Mouse (Mus musculus) kidney, embryonic 15.5 days (tissue): ENCODE results near the gene Rprml. TPM values are rescaled to one million over a fixed set of nuclear protein-coding genes. Genes with fewer than 3 reads are reported as not detected.
A peak's percentile ranks its signal among the peaks of the same experiment; 100 is the strongest.

Experiments
- ATAC-seq: fragments of 200-750 bp; cut with Nextera tagmentation; replicated peaks from 2 replicates; pipeline ENCODE4 v1.8.0; 2017; ENCODE audit warnings: moderate TSS enrichment; ENCODE audit not compliant: low FRiP score
- H3K27ac ChIP-seq: fragments of 300-500 bp; sonication (generic); 2 replicates; pipeline ENCODE4 v1.5.1; 2015; ENCODE audit warnings: mild to moderate bottlenecking, inconsistent platforms
- H3K27me3 ChIP-seq: fragments of 300-500 bp; sonication (generic); 2 replicates; pipeline ENCODE4 v1.6.1; 2015; ENCODE audit warnings: inconsistent platforms
- H3K36me3 ChIP-seq: fragments of 300-500 bp; sonication (generic); 2 replicates; pipeline ENCODE4 v1.6.1; 2015; ENCODE audit warnings: inconsistent platforms
- H3K4me1 ChIP-seq: fragments of 300-500 bp; sonication (generic); 2 replicates; pipeline ENCODE4 v1.6.1; 2015; ENCODE audit warnings: inconsistent platforms
- H3K4me2 ChIP-seq: fragments of 300-500 bp; sonication (generic); 2 replicates; pipeline ENCODE4 v1.6.1; 2015; ENCODE audit warnings: moderate library complexity, mild to moderate bottlenecking, inconsistent platforms
- H3K4me3 ChIP-seq: fragments of 300-500 bp; sonication (generic); replicated peaks from 2 replicates; pipeline ENCODE4 v1.5.1; 2015; ENCODE audit warnings: mild to moderate bottlenecking, inconsistent platforms
- H3K9ac ChIP-seq: fragments of 300-500 bp; sonication (generic); 2 replicates; pipeline ENCODE4 v1.6.1; 2015; ENCODE audit warnings: mild to moderate bottlenecking, inconsistent platforms
- H3K9me3 ChIP-seq: fragments of 300-500 bp; sonication (generic); replicated peaks from 2 replicates; pipeline ENCODE4 v1.6.1; 2016; ENCODE audit warnings: inconsistent platforms
- WGBS: fragments of 180-500 bp; shearing (Covaris S2); methylation state at CpG from one replicate; pipeline ENCODE4 v1.1.7; 2015; ENCODE audit warnings: mixed read lengths; 5-methylcytosine and 5-hydroxymethylcytosine counted together
- polyA plus RNA-seq: library from polyadenylated mRNA; unstranded; fragments of >200 nt; fragmentation: Nextera tagmentation; extraction: Ambion mirVana; gene quantifications from 2 replicates; pipeline ENCODE4 v1.2.1, GENCODE M21; 2015

Gene Rprml
- not detected in 2 replicates for polyA plus RNA-seq

GRCm38 (mm10) chr11:103649301-103649982 is at the start of gene Rprml:
TSS of gene Rprml (plus strand) at chr11:103649570.
- H3K27ac ChIP-seq: no peak within 1 kb of the TSS
- H3K4me3 ChIP-seq: peak within 1 kb of the TSS; percentile 42
- H3K27me3 ChIP-seq: peaks cover 91% of the 10 kb centered on the region
- H3K9ac ChIP-seq: no peak within 1 kb of the TSS
- H3K4me1 ChIP-seq: peaks cover 20% of the 10 kb centered on the region
- no peaks in the 10 kb centered on the region for H3K36me3 ChIP-seq
- peak within 1 kb of the TSS; percentile 75 for H3K4me2 ChIP-seq
- under 1% methylated on average over 71 of the region's 71 CpGs for WGBS
- peak; percentile 47 for ATAC-seq
- no peaks in the 10 kb centered on the region for H3K9me3 ChIP-seq

- no peaks in the 10 kb centered on the region for H3K4me1 ChIP-seq
- WGBS: 53% methylated on average over 5 of the region's 5 CpGs
- no peak for ATAC-seq
- no peaks in the 10 kb centered on the region for H3K36me3 ChIP-seq
- H3K4me3 ChIP-seq: no peak overlapping the region
- H3K9ac ChIP-seq: no peak overlapping the region
- H3K27ac ChIP-seq: no peak overlapping the region
- H3K27me3 ChIP-seq: no peaks in the 10 kb centered on the region
- no peaks in the 10 kb centered on the region for H3K9me3 ChIP-seq
- H3K4me2 ChIP-seq: no peak overlapping the region
Measured at GRCm38 (mm10) chr11:103606611-103607010, 42.8 kb upstream of the Rprml start.

GRCm38 (mm10) chr11:103610772-103611171 is 38.6 kb upstream of the Rprml start:
- no peaks in the 10 kb centered on the region for H3K36me3 ChIP-seq
- no peak overlapping the region for H3K9ac ChIP-seq
- no peak overlapping the region for H3K4me2 ChIP-seq
- H3K4me3 ChIP-seq: no peak overlapping the region
- peaks cover 2% of the 10 kb centered on the region; the same call in 1 of the 2 replicates for H3K27me3 ChIP-seq
- WGBS: 90% methylated on average over 2 of the region's 2 CpGs
- no peaks in the 10 kb centered on the region for H3K4me1 ChIP-seq
- no peaks in the 10 kb centered on the region for H3K9me3 ChIP-seq
- no peak for ATAC-seq
- no peak overlapping the region for H3K27ac ChIP-seq

GRCm38 (mm10) chr11:103621040-103621439 is 28.3 kb upstream of the Rprml start, which contains the start of gene Gm884:
TSS of gene Gm884 (minus strand) at chr11:103621140.
- ATAC-seq: no peak

GRCm38 (mm10) chr11:103627453-103627852 is 21.9 kb upstream of the Rprml start:
- no peak overlapping the region for H3K9ac ChIP-seq
- H3K4me1 ChIP-seq: no peaks in the 10 kb centered on the region
- no peak for ATAC-seq
- no peak overlapping the region for H3K4me3 ChIP-seq
- 81% methylated on average over 23 of the region's 23 CpGs for WGBS
- no peaks in the 10 kb centered on the region for H3K36me3 ChIP-seq
- H3K4me2 ChIP-seq: no peak overlapping the region
- H3K27me3 ChIP-seq: peaks cover 2% of the 10 kb centered on the region; the same call in 1 of the 2 replicates
- no peaks in the 10 kb centered on the region for H3K9me3 ChIP-seq
- H3K27ac ChIP-seq: no peak overlapping the region

More at GRCm38 (mm10) chr11:103621040-103621439, 28.3 kb upstream of the Rprml start, which contains the start of gene Gm884:
- no peaks in the 10 kb centered on the region for H3K36me3 ChIP-seq
- H3K9ac ChIP-seq: no peak within 1 kb of the TSS
- H3K4me1 ChIP-seq: no peaks in the 10 kb centered on the region
- no peaks in the 10 kb centered on the region; the same call in 1 of the 2 replicates for H3K27me3 ChIP-seq
- 82% methylated on average over 9 of the region's 9 CpGs for WGBS
- H3K27ac ChIP-seq: no peak within 1 kb of the TSS
- no peak within 1 kb of the TSS for H3K4me2 ChIP-seq
- no peak within 1 kb of the TSS for H3K4me3 ChIP-seq
- no peaks in the 10 kb centered on the region for H3K9me3 ChIP-seq

GRCm38 (mm10) chr11:103634806-103635205 is 14.6 kb upstream of the Rprml start:
- Histone ChIP-seq H3K4me2 (no peak overlapping the region), H3K27me3 (peaks cover 15% of the 10 kb centered on the region), H3K4me1 (no peaks in the 10 kb centered on the region), H3K4me3 (no peak overlapping the region), H3K36me3 (no peaks in the 10 kb centered on the region), H3K9me3 (no peaks in the 10 kb centered on the region), H3K9ac (no peak overlapping the region), H3K27ac (no peak overlapping the region)
- 86% methylated on average over 7 of the region's 7 CpGs for WGBS
- ATAC-seq: no peak

GRCm38 (mm10) chr11:103635481-103635880 is 13.9 kb upstream of the Rprml start:
- H3K4me3 ChIP-seq: no peak overlapping the region
- H3K4me1 ChIP-seq: no peaks in the 10 kb centered on the region
- no peak for ATAC-seq
- H3K4me2 ChIP-seq: no peak overlapping the region
- H3K9me3 ChIP-seq: no peaks in the 10 kb centered on the region
- H3K27ac ChIP-seq: no peak overlapping the region
- peaks cover 22% of the 10 kb centered on the region for H3K27me3 ChIP-seq
- 71% methylated on average over 3 of the region's 3 CpGs for WGBS
- no peak overlapping the region for H3K9ac ChIP-seq
- no peaks in the 10 kb centered on the region for H3K36me3 ChIP-seq

GRCm38 (mm10) chr11:103636261-103636660 is 13.1 kb upstream of the Rprml start:
- peaks cover 29% of the 10 kb centered on the region for H3K27me3 ChIP-seq
- ATAC-seq: no peak
- no peak overlapping the region for H3K27ac ChIP-seq
- no peak overlapping the region for H3K9ac ChIP-seq
- H3K4me2 ChIP-seq: no peak overlapping the region
- no peaks in the 10 kb centered on the region for H3K9me3 ChIP-seq
- WGBS: 82% methylated on average over 6 of the region's 6 CpGs
- H3K36me3 ChIP-seq: no peaks in the 10 kb centered on the region
- no peaks in the 10 kb centered on the region for H3K4me1 ChIP-seq
- H3K4me3 ChIP-seq: no peak overlapping the region

GRCm38 (mm10) chr11:103638790-103639189 is 10.6 kb upstream of the Rprml start, which contains the start of gene Lyzl6:
TSS of gene Lyzl6 (minus strand) at chr11:103638890.
- Histone ChIP-seq H3K4me1 (no peaks in the 10 kb centered on the region), H3K9ac (no peak within 1 kb of the TSS), H3K36me3 (no peaks in the 10 kb centered on the region), H3K27ac (no peak within 1 kb of the TSS), H3K9me3 (no peaks in the 10 kb centered on the region), H3K27me3 (peaks cover 48% of the 10 kb centered on the region), H3K4me3 (no peak within 1 kb of the TSS), H3K4me2 (no peak within 1 kb of the TSS)
- no peak for ATAC-seq
- 77% methylated on average over 3 of the region's 3 CpGs for WGBS

GRCm38 (mm10) chr11:103639407-103639946 is 9.9 kb upstream of the Rprml start:
- no peak overlapping the region for H3K27ac ChIP-seq
- no peaks in the 10 kb centered on the region for H3K4me1 ChIP-seq
- no peaks in the 10 kb centered on the region for H3K9me3 ChIP-seq
- H3K9ac ChIP-seq: no peak overlapping the region
- no peak overlapping the region for H3K4me2 ChIP-seq
- H3K4me3 ChIP-seq: no peak overlapping the region
- H3K27me3 ChIP-seq: peaks cover 48% of the 10 kb centered on the region
- 5% methylated on average over 10 of the region's 10 CpGs for WGBS
- no peaks in the 10 kb centered on the region for H3K36me3 ChIP-seq
- no peak for ATAC-seq

GRCm38 (mm10) chr11:103643211-103643610 is 6.2 kb upstream of the Rprml start:
- H3K9me3 ChIP-seq: no peaks in the 10 kb centered on the region
- H3K27me3 ChIP-seq: peaks cover 74% of the 10 kb centered on the region
- no peak overlapping the region for H3K9ac ChIP-seq
- no peaks in the 10 kb centered on the region for H3K36me3 ChIP-seq
- H3K4me3 ChIP-seq: no peak overlapping the region
- 0 out of 2 replicates have a peak, but pooled peaks cover 6% of the 10 kb centered on the region for H3K4me1 ChIP-seq
- no peak overlapping the region for H3K27ac ChIP-seq
- 67% methylated on average over 9 of the region's 9 CpGs for WGBS
- H3K4me2 ChIP-seq: no peak overlapping the region
- ATAC-seq: no peak

GRCm38 (mm10) chr11:103645731-103646130 is 3.6 kb upstream of the Rprml start:
- ATAC-seq: no peak
- peaks cover 78% of the 10 kb centered on the region for H3K27me3 ChIP-seq

More at GRCm38 (mm10) chr11:103645731-103646130, 3.6 kb upstream of the Rprml start:
- no peaks in the 10 kb centered on the region for H3K9me3 ChIP-seq
- H3K4me3 ChIP-seq: no peak overlapping the region
- H3K4me1 ChIP-seq: peaks cover 20% of the 10 kb centered on the region
- 23% methylated on average over 8 of the region's 8 CpGs for WGBS
- H3K4me2 ChIP-seq: no peak overlapping the region
- H3K36me3 ChIP-seq: no peaks in the 10 kb centered on the region
- no peak overlapping the region for H3K27ac ChIP-seq
- no peak overlapping the region for H3K9ac ChIP-seq
